Mouse (Mus musculus) megakaryocyte progenitor cell, adult 5-6 weeks (primary cell): ENCODE measurements at regions not wholly inside any gene's neighbourhood (a gene's known extent, or its start where the extent isn't known, plus 50 kb on each side); places are given as distances from the start of the nearest gene placed in this dataset.

Experiments used
- ATAC-seq: replicated peaks from 2 replicates; pipeline ENCODE4 v1.8.0; 2016; ENCODE audit warnings: mild to moderate bottlenecking, moderate TSS enrichment, inconsistent platforms; ENCODE audit not compliant: poor library complexity

DNA sequence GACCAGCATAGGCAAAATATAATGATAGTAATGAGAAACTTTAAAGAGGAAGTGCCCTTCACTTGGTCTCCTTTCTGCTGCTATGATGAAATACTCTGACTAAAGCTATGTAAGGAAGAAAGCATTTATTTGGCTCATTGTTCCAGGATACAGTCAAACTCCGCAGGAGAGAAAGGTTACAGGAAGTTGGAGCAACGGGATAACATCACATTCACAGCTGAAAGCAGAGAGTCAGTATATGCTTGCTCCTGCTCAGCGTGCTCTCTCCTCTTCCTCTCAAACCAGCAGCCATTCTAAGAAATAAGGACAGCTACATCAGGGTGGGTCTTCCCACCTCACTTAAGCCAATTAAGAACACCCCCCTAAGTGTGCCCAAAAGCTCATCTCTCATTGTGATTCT, 98.9 kb upstream of the Syt10 start:
- no peak for ATAC-seq

DNA sequence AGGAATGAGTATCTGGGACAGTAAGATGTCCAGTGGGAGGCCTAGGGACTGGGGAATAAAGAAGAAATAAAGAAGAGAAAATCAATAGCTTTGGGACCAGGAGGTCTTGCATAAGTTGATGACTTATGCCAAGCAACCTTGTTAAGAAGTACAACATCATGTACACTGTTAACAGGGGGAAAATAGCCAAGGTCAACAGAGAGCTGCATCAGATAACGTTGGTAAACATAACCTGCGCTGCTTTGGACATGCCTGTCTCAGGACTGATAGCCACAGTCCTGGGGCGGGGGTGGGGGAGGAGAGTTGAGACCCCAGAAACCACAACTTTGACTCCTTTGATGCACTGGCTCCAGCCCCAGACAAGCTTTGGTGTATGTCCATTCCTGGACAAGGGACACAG, 90.7 kb upstream of the Syt10 start:
- ATAC-seq: no peak

GRCm38 (mm10) chr15:89915587-89915986, 73.9 kb upstream of the Syt10 start:
- no peak for ATAC-seq

DNA sequence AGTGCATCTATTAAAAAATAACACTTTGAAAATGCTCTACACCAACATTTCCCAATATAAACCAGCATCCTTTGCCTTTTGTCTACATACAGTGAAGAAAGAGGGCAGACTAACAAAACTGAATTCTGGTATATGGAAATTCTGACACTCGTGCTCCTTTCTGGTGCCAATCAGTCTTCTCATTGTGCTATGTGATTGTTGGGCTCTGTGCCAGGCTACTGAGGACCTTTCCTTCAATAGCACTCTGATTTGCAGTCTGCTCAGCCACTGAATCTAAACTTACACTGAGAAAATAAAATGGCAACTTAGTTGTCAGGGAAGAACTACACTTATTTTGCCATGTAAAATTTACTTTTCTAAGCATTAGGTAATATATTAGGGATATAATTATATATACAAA, 61.4 kb upstream of the Syt10 start:
- ATAC-seq: no peak

GRCm38 (mm10) chr15:89893668-89894067, 52.0 kb upstream of the Syt10 start:
- peak; percentile 87 for ATAC-seq
